Mouse (Mus musculus) heart, postnatal 14 days (tissue): ENCODE results near the gene Rin1. TPM values are rescaled to one million over a fixed set of nuclear protein-coding genes. Genes with fewer than 3 reads are reported as not detected.
"Not testable (repeated sequence)": the region's sequence is repeated elsewhere in the genome, so short reads cannot be mapped to it uniquely, and the experiment has no call there.

Experiments used
- DNase-seq, 2 experiments: peaks; one replicate each; pipeline ENCODE4 v3.0.0; 2021 to 2022
- intact Hi-C: fragments of 180-260 bp; cut with DNase I; formaldehyde crosslinking; loops from one replicate; pipeline ENCODE4 v1.15.1; 2025
- total RNA-seq, 2 experiments: library from RNA; stranded (reverse); gene quantifications; 2 replicates each; pipeline ENCODE4 v1.2.3; 2021

Gene Rin1
- total RNA-seq, 2 experiments from 2014 or later: 1.8 TPM

GRCm38 (mm10) chr19:5065104-5065503 lies 14.8 kb downstream of the Rin1 start:
- peak; percentile 40 to 55 for DNase-seq
- intact Hi-C loops: no loop called here

GRCm38 (mm10) chr19:5067040-5067799 lies 16.9 kb downstream of the Rin1 start:
- DNase-seq: no peak
- intact Hi-C loops: no loop called here

- DNase-seq: peak; percentile 85 to 87
- intact Hi-C loops: no loop called here
These were observed 17.7 kb downstream of the Rin1 start, which contains the start of gene Cd248 for GRCm38 (mm10) chr19:5067867-5068569. Gene Cd248 (plus strand): TSS chr19:5068078.

- intact Hi-C loops: no loop called here
- DNase-seq: peak in 1 of 2 experiments; percentile 40
These were observed 18.4 kb downstream of the Rin1 start for GRCm38 (mm10) chr19:5068570-5069234.

- no peak for DNase-seq
- intact Hi-C loops: no loop called here
These were observed 19.2 kb downstream of the Rin1 start for GRCm38 (mm10) chr19:5069486-5069885.

- intact Hi-C loops: loop anchor here (5.0 kb wide), 1 partner anchor 53 kb away; no protein-coding TSS in a partner anchor
- DNase-seq: no peak
These were observed 19.7 kb downstream of the Rin1 start for GRCm38 (mm10) chr19:5069978-5070377.

GRCm38 (mm10) chr19:5071077-5071476 lies 20.8 kb downstream of the Rin1 start:
- no peak for DNase-seq
- intact Hi-C loops: loop anchor here (5.0 kb wide), 1 partner anchor 54 kb away; no protein-coding TSS in a partner anchor

GRCm38 (mm10) chr19:5071545-5072369 lies 21.5 kb downstream of the Rin1 start:
- intact Hi-C loops: loop anchor here (5.0 kb wide), 1 partner anchor 54 kb away; no protein-coding TSS in a partner anchor
- peak; percentile 76 to 78 for DNase-seq

GRCm38 (mm10) chr19:5072389-5073019 lies 22.2 kb downstream of the Rin1 start:
- intact Hi-C loops: loop anchor here (1.0 to 5.0 kb wide), 2 partner anchors 16 to 55 kb away; no protein-coding TSS in a partner anchor

GRCm38 (mm10) chr19:5073028-5073427 lies 22.7 kb downstream of the Rin1 start:
- intact Hi-C loops: loop anchor here (1.0 to 5.0 kb wide), 2 partner anchors 17 to 56 kb away; no protein-coding TSS in a partner anchor
- DNase-seq: peak; percentile 70 to 76

More at GRCm38 (mm10) chr19:5072389-5073019, 22.2 kb downstream of the Rin1 start:
- DNase-seq: peak in 1 of 2 experiments; percentile 41

GRCm38 (mm10) chr19:5073518-5073917 lies 23.2 kb downstream of the Rin1 start:
- intact Hi-C loops: loop anchor here (1.0 to 5.0 kb wide), 2 partner anchors 17 to 56 kb away; no protein-coding TSS in a partner anchor
- DNase-seq: no peak

- DNase-seq: no peak
- intact Hi-C loops: no loop called here
These were observed 29.0 kb downstream of the Rin1 start for GRCm38 (mm10) chr19:5079279-5079678.

- DNase-seq: no peak
- intact Hi-C loops: no loop called here
These were observed 31.7 kb downstream of the Rin1 start for GRCm38 (mm10) chr19:5082005-5082404.

GRCm38 (mm10) chr19:5082596-5082995 lies 32.3 kb downstream of the Rin1 start:
- intact Hi-C loops: no loop called here
- no peak for DNase-seq

GRCm38 (mm10) chr19:5083961-5084833 lies 33.9 kb downstream of the Rin1 start:
- no peak for DNase-seq
- intact Hi-C loops: no loop called here

- no peak for DNase-seq
- intact Hi-C loops: no loop called here
These were observed 34.5 kb downstream of the Rin1 start for GRCm38 (mm10) chr19:5084834-5085144.

- DNase-seq: no peak
- intact Hi-C loops: no loop called here
These were observed 35.0 kb downstream of the Rin1 start, which contains the start of gene Tmem151a for GRCm38 (mm10) chr19:5085145-5085863. Gene Tmem151a (minus strand): TSS chr19:5085531.

GRCm38 (mm10) chr19:5086533-5086932 lies 36.3 kb downstream of the Rin1 start:
- intact Hi-C loops, DNase-seq: not testable (repeated sequence)
